Mouse (Mus musculus) v-Abl transformed pro-B cells (cell line): ENCODE data around the gene Crybb2.

Experiments used
- in situ Hi-C, 2 experiments: fragments of 400-800 bp; cut with MboI; formaldehyde crosslinking; loops; one replicate each; pipeline ENCODE4 v1.15.1; 2025; ENCODE audit not compliant: unreplicated experiment in 2 of 2

Crybb2 gene

GRCm38 (mm10) chr5:113045511-113046273, 24.2 kb downstream of the Crybb2 start:
- in situ Hi-C loops = loop anchor here in 1 of 2 experiments (25.0 kb wide), 1 partner anchor 1633 kb away; the partner anchor contains the start of gene Mn1

DNA sequence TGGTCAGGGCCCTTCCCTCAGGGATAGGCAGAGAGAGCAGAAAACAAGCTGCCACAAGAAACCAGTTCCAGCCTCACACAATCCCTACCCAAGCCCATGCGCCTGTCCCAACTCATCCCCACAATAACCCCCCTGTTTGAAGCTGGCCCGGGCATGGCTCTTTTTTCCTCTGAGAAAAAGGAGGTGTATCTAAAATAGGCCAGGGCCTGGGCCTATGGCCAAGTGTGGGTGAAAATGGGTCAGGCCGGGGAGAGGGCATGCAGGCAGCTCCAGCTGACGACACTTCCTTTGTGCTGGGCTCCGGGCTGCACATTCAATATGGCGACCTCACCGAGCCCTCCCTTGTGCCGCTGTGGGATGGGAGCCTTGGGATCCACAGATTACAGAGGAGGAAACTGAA, 26.4 kb downstream of the Crybb2 start:
- in situ Hi-C loops = loop anchor here in 1 of 2 experiments (25.0 kb wide), 1 partner anchor 1631 kb away; the partner anchor contains the start of gene Mn1

- in situ Hi-C loops = loop anchor here in 1 of 2 experiments (25.0 kb wide), 1 partner anchor 1629 kb away; the partner anchor contains the start of gene Mn1
Observed at GRCm38 (mm10) chr5:113041567-113042071, 28.3 kb downstream of the Crybb2 start.

GRCm38 (mm10) chr5:113040776-113041175, 29.1 kb downstream of the Crybb2 start:
- in situ Hi-C loops = loop anchor here in 1 of 2 experiments (25.0 kb wide), 1 partner anchor 1628 kb away; the partner anchor contains the start of gene Mn1

- in situ Hi-C loops = loop anchor here in 1 of 2 experiments (25.0 kb wide), 1 partner anchor 1626 kb away; the partner anchor contains the start of gene Mn1
Observed at GRCm38 (mm10) chr5:113038601-113039000, 31.3 kb downstream of the Crybb2 start.

- in situ Hi-C loops = loop anchor here in 1 of 2 experiments (25.0 kb wide), 1 partner anchor 1623 kb away; the partner anchor contains the start of gene Mn1
Observed at GRCm38 (mm10) chr5:113035094-113036047, 34.5 kb downstream of the Crybb2 start.

GRCm38 (mm10) chr5:113031201-113031754, 38.6 kb downstream of the Crybb2 start:
- in situ Hi-C loops = loop anchor here in 1 of 2 experiments (25.0 kb wide), 1 partner anchor 1619 kb away; the partner anchor contains the start of gene Mn1

DNA sequence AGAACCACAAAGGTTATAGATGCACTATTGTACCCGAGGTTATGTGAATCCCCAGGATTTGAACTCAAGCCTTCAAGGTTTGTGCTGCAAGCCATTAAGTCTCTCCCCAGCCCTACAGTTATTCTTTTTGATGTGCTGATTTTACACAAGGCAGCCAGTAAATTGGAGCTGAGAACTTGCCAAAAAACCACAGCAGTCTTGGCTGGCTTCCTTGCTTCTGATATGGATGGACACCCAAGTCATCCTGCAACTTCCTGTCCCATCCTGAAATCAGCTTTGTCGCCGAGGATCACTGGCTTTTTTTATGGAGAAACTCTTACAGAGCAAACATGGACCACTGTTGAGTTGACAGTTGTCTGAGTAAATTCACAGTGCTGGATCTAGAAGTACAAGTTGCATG, 39.8 kb downstream of the Crybb2 start:
- in situ Hi-C loops = loop anchor here in 1 of 2 experiments (25.0 kb wide), 1 partner anchor 1618 kb away; the partner anchor contains the start of gene Mn1

DNA sequence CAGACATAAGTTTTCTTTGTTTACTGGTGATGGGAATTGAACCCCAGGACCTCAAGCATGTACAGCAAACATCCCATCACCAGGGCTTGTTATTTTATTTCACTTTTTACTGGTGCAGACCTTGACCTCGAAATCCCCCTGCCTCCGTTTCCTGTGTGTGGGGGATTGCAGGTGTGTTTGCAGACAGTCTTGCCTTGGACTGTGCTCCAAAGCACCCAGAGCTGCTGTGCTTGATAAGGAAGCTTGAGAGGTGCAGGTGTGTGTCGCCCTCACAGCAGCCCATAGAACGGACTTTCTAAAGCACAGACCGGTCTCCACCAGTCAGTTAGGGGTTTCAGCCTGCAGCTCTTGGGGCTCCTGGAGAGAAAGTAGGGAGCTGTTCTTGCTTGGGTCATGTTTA, 43.2 kb downstream of the Crybb2 start:
- in situ Hi-C loops = loop anchor here in 1 of 2 experiments (25.0 kb wide), 1 partner anchor 1614 kb away; the partner anchor contains the start of gene Mn1

GRCm38 (mm10) chr5:113024154-113024764, 45.7 kb downstream of the Crybb2 start:
- in situ Hi-C loops = no loop called here

DNA sequence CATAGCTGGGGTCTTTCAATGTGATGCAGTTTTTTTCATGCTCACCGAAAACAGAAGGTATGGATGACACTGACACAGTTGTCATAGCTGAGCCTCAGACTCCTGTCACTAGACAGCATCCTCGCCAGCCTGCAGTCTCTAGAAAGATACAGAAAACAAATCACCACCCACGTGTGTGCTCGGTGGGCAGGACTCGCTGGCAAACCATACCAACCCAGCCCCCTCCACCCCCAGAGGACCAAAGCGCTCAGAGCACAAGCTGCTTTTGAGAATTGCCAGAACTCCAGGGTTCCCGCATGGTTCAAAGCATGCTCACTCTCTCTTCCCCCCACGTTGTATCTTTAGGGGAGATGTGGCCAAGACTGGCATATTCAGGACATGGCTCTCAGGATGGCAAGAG, 51.7 kb downstream of the Crybb2 start:
- in situ Hi-C loops = no loop called here

DNA sequence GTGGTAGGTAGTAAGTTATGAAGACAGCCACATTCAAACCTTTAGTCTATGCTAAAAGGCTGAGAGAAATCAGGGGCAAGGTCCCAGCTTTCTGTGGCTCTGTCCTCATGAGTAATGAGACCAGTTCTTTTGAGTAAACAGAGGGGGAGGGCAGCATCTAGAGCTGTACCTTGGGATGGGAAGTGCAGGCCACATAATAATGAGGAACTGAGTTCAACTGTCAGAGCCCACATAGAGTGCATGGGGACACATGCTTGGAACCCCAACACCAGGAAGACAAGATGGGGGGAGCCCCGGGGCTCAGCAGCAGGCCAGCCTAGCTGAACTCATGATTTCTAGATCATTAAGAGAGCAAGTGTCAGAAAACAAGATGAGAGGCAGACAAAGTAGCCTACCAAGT, 52.9 kb downstream of the Crybb2 start:
- in situ Hi-C loops = no loop called here

DNA sequence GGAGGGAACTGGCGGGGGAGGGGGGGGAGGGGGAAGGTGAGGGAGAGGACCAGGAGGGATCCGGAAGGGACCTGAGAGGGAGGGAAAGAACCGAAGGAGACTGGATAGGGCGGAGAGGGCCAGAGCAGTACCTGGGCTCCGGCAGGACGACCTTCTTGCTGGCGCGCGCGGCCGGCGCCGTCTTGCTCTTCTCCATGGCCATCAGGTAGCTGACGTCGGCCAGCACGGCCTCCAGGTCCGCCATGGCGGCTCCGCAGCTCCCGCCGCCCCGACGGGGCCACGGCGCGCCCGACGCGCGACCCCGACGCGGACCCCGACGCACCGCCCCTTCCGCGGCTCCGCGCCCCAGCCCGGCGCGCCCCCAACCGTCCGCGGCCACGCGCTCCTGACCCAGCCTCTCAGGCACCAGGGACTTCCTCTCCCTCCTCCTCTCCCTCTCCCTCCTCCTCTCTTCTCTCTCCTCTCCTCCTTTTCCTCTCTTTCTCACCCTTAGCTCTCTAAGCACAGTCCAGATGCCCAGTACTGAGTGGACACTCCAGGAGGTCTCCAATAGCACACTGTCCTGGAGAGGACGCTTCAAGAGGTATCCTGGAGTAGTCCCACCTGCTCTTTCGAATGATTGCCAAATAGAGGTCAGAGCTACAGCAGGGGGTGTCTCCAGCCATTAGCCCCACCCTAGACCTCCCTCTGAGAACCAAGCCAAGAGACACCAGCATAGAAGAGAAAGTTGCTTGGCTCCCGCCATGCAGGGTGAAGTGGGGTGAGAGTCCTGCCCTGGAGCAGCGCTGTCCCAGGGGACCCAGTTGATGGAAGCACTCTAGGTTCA, 54.5 kb downstream of the Crybb2 start, which contains the start of gene Grk3:
Grk3 (minus strand) TSS at position 556 of the 826 bp plus-strand sequence.
- in situ Hi-C loops = no loop called here

GRCm38 (mm10) chr5:113014808-113015235, 55.1 kb downstream of the Crybb2 start:
- in situ Hi-C loops = no loop called here

- in situ Hi-C loops = no loop called here
Observed at GRCm38 (mm10) chr5:113014111-113014807, 55.7 kb downstream of the Crybb2 start.

GRCm38 (mm10) chr5:113011926-113012325, 58.0 kb downstream of the Crybb2 start:
- in situ Hi-C loops = no loop called here

DNA sequence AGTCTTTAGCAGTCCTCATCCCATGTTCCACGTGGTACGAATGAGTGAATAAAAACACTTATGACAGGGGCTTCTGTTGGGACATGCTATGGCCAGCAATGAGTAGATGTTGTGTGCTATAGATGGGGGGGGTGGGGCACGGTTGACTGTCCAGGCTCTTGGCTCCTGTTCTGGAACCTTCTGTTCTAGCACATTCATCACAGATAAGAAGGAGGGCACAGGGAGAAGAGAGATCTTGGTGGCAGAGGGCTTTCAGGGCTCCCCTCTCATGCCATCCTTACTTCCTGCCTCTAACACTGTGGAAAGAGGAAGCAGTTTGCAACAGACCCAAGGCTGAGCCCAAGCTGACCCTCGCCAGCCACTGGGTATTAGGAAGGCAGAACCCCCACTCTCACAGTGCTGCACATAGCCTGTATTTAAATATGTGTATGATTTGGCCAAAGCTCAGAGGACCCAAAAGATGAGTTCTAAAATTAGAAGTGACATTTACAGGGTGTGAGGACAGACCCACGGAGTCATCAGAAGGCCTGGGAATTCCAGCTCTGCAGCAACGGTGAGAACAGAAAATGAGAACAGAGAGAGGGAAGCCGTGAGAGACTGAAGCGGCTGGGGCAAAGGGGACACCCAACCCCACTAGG, 60.6 kb downstream of the Crybb2 start:
- in situ Hi-C loops = no loop called here

- in situ Hi-C loops = no loop called here
Observed at GRCm38 (mm10) chr5:113008496-113008895, 61.4 kb downstream of the Crybb2 start.
